Mouse (Mus musculus) forebrain, postnatal 0 days (tissue): ENCODE results near the gene Cyth2. TPM values are rescaled to one million over a fixed set of nuclear protein-coding genes. Genes with fewer than 3 reads are reported as not detected.

ENCODE experiments used
- ATAC-seq: fragments of 200-750 bp; cut with Nextera tagmentation; 2 replicates; pipeline ENCODE4 v1.8.0; 2017; ENCODE audit warnings: mild to moderate bottlenecking, moderate library complexity
- DNase-seq: peaks from one replicate; pipeline ENCODE4 v3.0.0-alpha.2; 2015
- H3K27ac ChIP-seq: fragments of 300-500 bp; sonication (generic); 2 replicates; pipeline ENCODE4 v1.5.1; 2014; ENCODE audit warnings: low read depth, mild to moderate bottlenecking, antibody characterized with exemption, low read length, moderate library complexity, mixed read lengths
- H3K27me3 ChIP-seq: fragments of 300-500 bp; sonication (generic); 2 replicates; pipeline ENCODE4 v1.6.1; 2014; ENCODE audit warnings: mild to moderate bottlenecking, low read length, mixed read lengths; ENCODE audit not compliant: insufficient read depth
- H3K36me3 ChIP-seq: fragments of 300-500 bp; sonication (generic); 2 replicates; pipeline ENCODE4 v1.6.1; 2014; ENCODE audit warnings: mild to moderate bottlenecking, moderate library complexity; ENCODE audit not compliant: insufficient read depth
- H3K4me1 ChIP-seq: fragments of 300-500 bp; sonication (generic); 2 replicates; pipeline ENCODE4 v1.6.1; 2014; ENCODE audit warnings: antibody characterized with exemption; ENCODE audit not compliant: insufficient read depth
- H3K4me2 ChIP-seq: fragments of 300-500 bp; sonication (generic); 2 replicates; pipeline ENCODE4 v1.6.1; 2014; ENCODE audit warnings: low read depth, mild to moderate bottlenecking, moderate library complexity
- H3K4me3 ChIP-seq: fragments of 300-500 bp; sonication (generic); 2 replicates; pipeline ENCODE4 v1.5.1; 2014; ENCODE audit warnings: low read depth, low read length, mixed read lengths
- H3K9ac ChIP-seq: fragments of 300-500 bp; sonication (generic); 2 replicates; pipeline ENCODE4 v1.6.1; 2014; ENCODE audit warnings: mild to moderate bottlenecking
- H3K9me3 ChIP-seq: fragments of 300-500 bp; sonication (generic); 2 replicates; pipeline ENCODE4 v1.6.1; 2016; ENCODE audit warnings: low read length
- CTCF ChIP-seq: sonication (generic); IDR thresholded peaks from 2 replicates; pipeline ENCODE4 v1.5.1; 2016; ENCODE audit warnings: antibody characterized with exemption, control low read depth, low read depth
- WGBS: fragments of 180-500 bp; shearing (Covaris S2); extraction: QIAGEN DNeasy Blood & Tissue Kit; methylation state at CpG from one replicate; pipeline ENCODE4 v1.1.7; 2014; 5-methylcytosine and 5-hydroxymethylcytosine counted together
- polyA plus RNA-seq: library from polyadenylated mRNA; unstranded; fragments of >200 nt; fragmentation: Nextera tagmentation; extraction: Ambion mirVana; gene quantifications from 2 replicates; pipeline ENCODE4 v1.2.1, GENCODE M21; 2015
- total RNA-seq: library from RNA; depleted of rRNA; stranded (reverse); fragments of >200 nt; gene quantifications from 2 replicates; pipeline ENCODE4 v1.2.3, GENCODE M21; 2014

Cyth2 gene
- total and polyA plus RNA-seq, 2 experiments from 2014 or later = 253 to 282 TPM

- H3K4me3 ChIP-seq = peak within 1 kb of the TSS; percentile 88
- TF ChIP-seq CTCF = 0 out of 2 replicates have a peak, but pooled peaks have one; percentile 14
- ATAC-seq (peak; percentile 94), DNase-seq (peak; percentile 95)
- peaks cover 40% of the 10 kb centered on the region for H3K27me3 ChIP-seq
- H3K27ac ChIP-seq = peak within 1 kb of the TSS; percentile 70; the same call in 1 of the 2 replicates
- H3K4me2 ChIP-seq = peak within 1 kb of the TSS; percentile 84
- peak within 1 kb of the TSS; percentile 51 for H3K9ac ChIP-seq
- peaks cover 33% of the 10 kb centered on the region for H3K36me3 ChIP-seq
- H3K9me3 ChIP-seq = no peaks in the 10 kb centered on the region
- H3K4me1 ChIP-seq = no peaks in the 10 kb centered on the region
- WGBS = 2% methylated on average over 35 of the region's 35 CpGs
Measured at GRCm38 (mm10) chr7:45830427-45831127, 16.2 kb upstream of the Cyth2 start, which contains the start of gene Grwd1. Gene Grwd1, minus strand, starts transcription at chr7:45830944.

GRCm38 (mm10) chr7:45826631-45827030 lies 12.2 kb upstream of the Cyth2 start:
- 89% methylated on average over 7 of the region's 7 CpGs for WGBS
- H3K27ac ChIP-seq = no peak overlapping the region
- ATAC-seq (no peak), DNase-seq (no peak)
- no peaks in the 10 kb centered on the region for H3K9me3 ChIP-seq
- no peak for TF ChIP-seq CTCF
- H3K4me2 ChIP-seq = no peak overlapping the region
- H3K4me3 ChIP-seq = no peak overlapping the region
- H3K4me1 ChIP-seq = no peaks in the 10 kb centered on the region
- H3K36me3 ChIP-seq = peaks cover 51% of the 10 kb centered on the region
- H3K27me3 ChIP-seq = peaks cover 2% of the 10 kb centered on the region
- H3K9ac ChIP-seq = no peak overlapping the region

GRCm38 (mm10) chr7:45824598-45824997 lies 10.2 kb upstream of the Cyth2 start, which contains the start of gene Kcnj14:
Gene Kcnj14, minus strand, starts transcription at chr7:45824782.
- H3K36me3 ChIP-seq = peaks cover 51% of the 10 kb centered on the region
- H3K4me1 ChIP-seq = no peaks in the 10 kb centered on the region
- H3K9me3 ChIP-seq = no peaks in the 10 kb centered on the region
- no peak within 1 kb of the TSS for H3K4me2 ChIP-seq
- TF ChIP-seq CTCF = no peak
- DNase-seq (no peak), ATAC-seq (no peak; the same call in 1 of the 2 replicates)
- no peak within 1 kb of the TSS for H3K4me3 ChIP-seq
- no peak within 1 kb of the TSS for H3K9ac ChIP-seq
- 75% methylated on average over 6 of the region's 7 CpGs for WGBS
- H3K27ac ChIP-seq = no peak within 1 kb of the TSS
- H3K27me3 ChIP-seq = no peaks in the 10 kb centered on the region

GRCm38 (mm10) chr7:45820913-45821312 lies 6.5 kb upstream of the Cyth2 start:
- H3K4me2 ChIP-seq = no peak overlapping the region
- H3K4me3 ChIP-seq = no peak overlapping the region
- H3K9me3 ChIP-seq = no peaks in the 10 kb centered on the region
- no peak for DNase-seq
- no peak overlapping the region for H3K9ac ChIP-seq
- H3K4me1 ChIP-seq = no peaks in the 10 kb centered on the region
- no peak for TF ChIP-seq CTCF
- H3K27ac ChIP-seq = no peak overlapping the region
- no peaks in the 10 kb centered on the region for H3K27me3 ChIP-seq
- no peak for ATAC-seq
- H3K36me3 ChIP-seq = peaks cover 22% of the 10 kb centered on the region

- 21% methylated on average over 25 of the region's 25 CpGs for WGBS
- peaks cover 11% of the 10 kb centered on the region for H3K36me3 ChIP-seq
- H3K9me3 ChIP-seq = no peaks in the 10 kb centered on the region
- DNase-seq = no peak
- H3K4me1 ChIP-seq = peaks cover 8% of the 10 kb centered on the region
- H3K9ac ChIP-seq = no peak overlapping the region
- H3K4me3 ChIP-seq = no peak overlapping the region
- H3K4me2 ChIP-seq = peak overlapping the region; percentile 13; the same call in 1 of the 2 replicates
- TF ChIP-seq CTCF = no peak
- no peak overlapping the region for H3K27ac ChIP-seq
- no peak for ATAC-seq
- H3K27me3 ChIP-seq = no peaks in the 10 kb centered on the region
Measured at GRCm38 (mm10) chr7:45819843-45820242, 5.5 kb upstream of the Cyth2 start.

GRCm38 (mm10) chr7:45815984-45816351 lies 1.6 kb upstream of the Cyth2 start:
- Histone ChIP-seq H3K27ac (0 out of 2 replicates have a peak overlapping the region, but pooled peaks have one; percentile 54), H3K9ac (no peak overlapping the region)

GRCm38 (mm10) chr7:45815323-45815983 lies 1.1 kb upstream of the Cyth2 start:
- H3K9ac ChIP-seq = peak overlapping the region; percentile 37; the same call in 1 of the 2 replicates

More at GRCm38 (mm10) chr7:45815984-45816351, 1.6 kb upstream of the Cyth2 start:
- H3K27me3 ChIP-seq = no peaks in the 10 kb centered on the region
- TF ChIP-seq CTCF = no peak
- H3K36me3 ChIP-seq = peaks cover 20% of the 10 kb centered on the region
- DNase-seq (no peak), ATAC-seq (no peak)
- peaks cover 14% of the 10 kb centered on the region for H3K4me1 ChIP-seq
- H3K4me3 ChIP-seq = no peak overlapping the region
- no peak overlapping the region for H3K4me2 ChIP-seq
- 21% methylated on average over 2 of the region's 2 CpGs for WGBS
- H3K9me3 ChIP-seq = no peaks in the 10 kb centered on the region

More at GRCm38 (mm10) chr7:45815323-45815983, 1.1 kb upstream of the Cyth2 start:
- Histone ChIP-seq H3K4me3 (no peak overlapping the region), H3K4me2 (peak overlapping the region; percentile 59), H3K9me3 (no peaks in the 10 kb centered on the region), H3K27ac (peak overlapping the region; percentile 64; the same call in 1 of the 2 replicates), H3K4me1 (peaks cover 14% of the 10 kb centered on the region), H3K27me3 (no peaks in the 10 kb centered on the region), H3K36me3 (peaks cover 25% of the 10 kb centered on the region)
- no peak for ATAC-seq
- DNase-seq = no peak
- no peak for TF ChIP-seq CTCF
- 17% methylated on average over 10 of the region's 10 CpGs for WGBS
